ENCODE assay signal across 14 mouse cellular contexts in the genomic region with DNA sequence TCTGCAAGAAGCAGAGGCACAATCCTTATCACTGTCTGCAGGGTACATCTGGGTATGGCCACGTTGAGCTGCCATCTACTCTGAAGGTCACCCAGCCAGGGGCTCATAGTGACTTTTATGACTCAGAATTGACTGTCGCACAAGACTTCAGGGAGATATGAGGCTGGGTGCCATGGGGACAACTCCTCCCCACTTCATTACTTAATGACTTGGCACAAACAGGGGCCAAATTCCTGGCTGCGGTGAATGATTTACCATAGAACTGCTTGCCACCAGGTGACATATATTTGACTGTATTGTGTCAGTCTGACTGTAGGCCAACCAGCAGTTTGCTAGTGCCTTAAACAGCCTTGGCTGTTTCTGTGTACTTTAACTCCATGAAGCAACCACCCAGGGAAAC. TPM values are rescaled to one million over a fixed set of nuclear protein-coding genes. Genes with fewer than 3 reads are reported as not detected.
DNase-seq lines count a peak whose midpoint lies in the region; ATAC-seq and TF ChIP-seq lines count a peak whose summit lies in the region.
"Had no signal": no experiment of that assay in that cellular context is flagged by ENCODE, and none has a peak within 500 bp of the region (broad histone marks: within the 10 kb centered on the region; RNA-seq: fewer than 3 reads in every experiment).

No protein-coding gene starts in this region.

- no peaks in the 10 kb centered on the region for H3K4me1 ChIP-seq in liver, embryonic 12.5 days
- H3K4me1 ChIP-seq in intestine, postnatal 0 days (replicated peaks; ENCODE audit: control insufficient read depth, insufficient read depth, low read length): 0 out of 2 replicates have a peak, but pooled peaks cover 7% of the 10 kb centered on the region
- peaks cover 0 to 3% of the 10 kb centered on the region in 2 experiments; a peak in 1 of 4 replicates for H3K4me1 ChIP-seq in liver, embryonic 14.5 days (replicated peaks; ENCODE audit: control insufficient read depth in 2 of 2, insufficient read depth in 2 of 2, low read length in 1 of 2)
- H3K4me1 ChIP-seq in stomach, postnatal 0 days (replicated peaks; ENCODE audit: control insufficient read depth, insufficient read depth): no peaks in the 10 kb centered on the region
- H3K4me1 ChIP-seq: heart, embryonic 13.5 days had no signal

- no peak for TF ChIP-seq CTCF in intestine, postnatal 0 days (IDR thresholded peaks at IDR 0.05; ENCODE audit: low read depth)
- TF ChIP-seq CTCF in liver, embryonic 14.5 days (IDR thresholded peaks at IDR 0.05; ENCODE audit: low read depth): no peak
- TF ChIP-seq CTCF in stomach, postnatal 0 days (IDR thresholded peaks at IDR 0.05; ENCODE audit: low read depth): no peak

- peak; percentile 10 for DNase-seq in liver
- DNase-seq in liver, embryonic 14.5 days (ENCODE audit: low read depth in 3 of 3, low spot score in 3 of 3): peak; percentile 4 to 16 (median 10)
- peak; percentile 63 for DNase-seq in stomach, postnatal 0 days (ENCODE audit: low spot score)
- no peak for DNase-seq in layer of hippocampus, adult 8-10 months (ENCODE audit: low spot score in 2 of 2)
- DNase-seq in cerebellum, adult 11 months: no peak
- no peak for DNase-seq in spleen, adult 12 weeks (ENCODE audit: low spot score)
- DNase-seq: B cell, adult 2 months; cerebellum, adult 18-20 months; gastrocnemius, postnatal 10 days had no signal

- no peak overlapping the region for H3K27ac ChIP-seq in liver, embryonic 12.5 days
- H3K27ac ChIP-seq in intestine, postnatal 0 days (ENCODE audit: low read depth, low read length): peak overlapping the region; percentile 68
- no peak overlapping the region for H3K27ac ChIP-seq in liver, embryonic 14.5 days
- no peak overlapping the region for H3K27ac ChIP-seq in stomach, postnatal 0 days (replicated peaks)
- H3K27ac ChIP-seq: heart, embryonic 13.5 days; hindbrain, postnatal 0 days had no signal

- H3K9ac ChIP-seq in liver, embryonic 12.5 days: no peak overlapping the region
- no peak overlapping the region for H3K9ac ChIP-seq in intestine, postnatal 0 days (ENCODE audit: low read depth, low read length)
- H3K9ac ChIP-seq in liver, embryonic 14.5 days (replicated peaks): no peak overlapping the region
- no peak overlapping the region for H3K9ac ChIP-seq in stomach, postnatal 0 days (ENCODE audit: low read length)
- H3K9ac ChIP-seq: heart, embryonic 13.5 days had no signal

- H3K27me3 ChIP-seq in liver, embryonic 12.5 days (replicated peaks): no peaks in the 10 kb centered on the region; the same call in 1 of the 2 replicates
- no peaks in the 10 kb centered on the region for H3K27me3 ChIP-seq in intestine, postnatal 0 days (replicated peaks; ENCODE audit: control insufficient read depth, insufficient read depth, low read length)
- H3K27me3 ChIP-seq in liver, embryonic 14.5 days (ENCODE audit: control insufficient read depth, insufficient read depth, low read length): no peaks in the 10 kb centered on the region
- no peaks in the 10 kb centered on the region for H3K27me3 ChIP-seq in stomach, postnatal 0 days (ENCODE audit: control insufficient read depth, insufficient read depth, low read length)
- H3K27me3 ChIP-seq: heart, embryonic 13.5 days had no signal

- no peaks in the 10 kb centered on the region for H3K9me3 ChIP-seq in liver, embryonic 12.5 days (replicated peaks)
- H3K9me3 ChIP-seq in intestine, postnatal 0 days (ENCODE audit: control insufficient read depth): no peaks in the 10 kb centered on the region
- H3K9me3 ChIP-seq in liver, embryonic 14.5 days (ENCODE audit: control insufficient read depth, low read length): no peaks in the 10 kb centered on the region
- H3K9me3 ChIP-seq in stomach, postnatal 0 days (ENCODE audit: control insufficient read depth, low read length): no peaks in the 10 kb centered on the region
- H3K9me3 ChIP-seq: heart, embryonic 13.5 days had no signal

- 53% methylated on average over 3 of the region's 3 CpGs for WGBS in liver, embryonic 12.5 days (ENCODE audit: insufficient replicate concordance)
- 37% methylated on average over 3 of the region's 3 CpGs for WGBS in intestine, postnatal 0 days
- 36% methylated on average over 3 of the region's 3 CpGs for WGBS in liver, embryonic 14.5 days (ENCODE audit: insufficient replicate concordance)
- 51% methylated on average over 3 of the region's 3 CpGs for WGBS in stomach, postnatal 0 days

- H3K4me3 ChIP-seq in liver, embryonic 12.5 days: no peak overlapping the region
- H3K4me3 ChIP-seq in intestine, postnatal 0 days (ENCODE audit: low read depth, low read length): no peak overlapping the region
- no peak overlapping the region for H3K4me3 ChIP-seq in liver, embryonic 14.5 days (ENCODE audit: insufficient read depth in 1 of 2, low read depth in 2 of 2, low read length in 2 of 2)
- no peak overlapping the region for H3K4me3 ChIP-seq in stomach, postnatal 0 days (ENCODE audit: low read depth, low read length)
- H3K4me3 ChIP-seq: heart, embryonic 13.5 days had no signal

- ATAC-seq in liver, embryonic 12.5 days: no peak
- ATAC-seq in intestine, postnatal 0 days: peak; percentile 97
- no peak for ATAC-seq in liver, embryonic 14.5 days (ENCODE audit: insufficient read depth)
- ATAC-seq in stomach, postnatal 0 days (ENCODE audit: low FRiP score, low TSS enrichment): peak; percentile 86
- ATAC-seq: hindbrain, postnatal 0 days had no signal

- TF ChIP-seq EP300 in liver, embryonic 14.5 days (IDR thresholded peaks at IDR 0.05; ENCODE audit: low read depth): no peak
- no peak for TF ChIP-seq EP300 in stomach, postnatal 0 days (optimal IDR thresholded peaks at IDR 0.05)

- H3K4me2 ChIP-seq in liver, embryonic 12.5 days: no peak overlapping the region
- H3K4me2 ChIP-seq in intestine, postnatal 0 days (replicated peaks; ENCODE audit: low read depth): no peak overlapping the region
- H3K4me2 ChIP-seq in liver, embryonic 14.5 days (ENCODE audit: low read depth): no peak overlapping the region
- H3K4me2 ChIP-seq in stomach, postnatal 0 days (replicated peaks; ENCODE audit: low read depth): no peak overlapping the region
- H3K4me2 ChIP-seq: heart, embryonic 13.5 days had no signal

- H3K36me3 ChIP-seq in liver, embryonic 12.5 days: no peaks in the 10 kb centered on the region
- no peaks in the 10 kb centered on the region for H3K36me3 ChIP-seq in intestine, postnatal 0 days (ENCODE audit: control insufficient read depth, insufficient read depth)
- no peaks in the 10 kb centered on the region for H3K36me3 ChIP-seq in liver, embryonic 14.5 days (replicated peaks; ENCODE audit: control insufficient read depth, insufficient read depth, low read depth)
- no peaks in the 10 kb centered on the region for H3K36me3 ChIP-seq in stomach, postnatal 0 days (ENCODE audit: control insufficient read depth, insufficient read depth, low read length)
- H3K36me3 ChIP-seq: heart, embryonic 13.5 days had no signal

RNA-seq across cellular contexts. Expression of gene Aph1b, which starts 26.0 kb away (rescaled TPM):
- 1.4 and 2.4 TPM in 2 replicates for polyA plus RNA-seq in liver, embryonic 12.5 days (2016; fragmentation: Nextera tagmentation; extraction: Ambion mirVana)
- polyA plus RNA-seq in intestine, postnatal 0 days (2015; fragmentation: Nextera tagmentation; extraction: Ambion mirVana): 11.1 and 11.8 TPM in 2 replicates
- polyA plus RNA-seq in liver, embryonic 14.5 days (2012; rRNA removed): 0.32 and 0.46 TPM in 2 replicates
- 1.3 and 1.5 TPM in 2 replicates for polyA plus RNA-seq in liver, embryonic 14.5 days (2014; fragmentation: Nextera tagmentation; extraction: Ambion mirVana)
- 6.4 and 7.3 TPM in 2 replicates for polyA plus RNA-seq in stomach, postnatal 0 days (2015; fragmentation: Nextera tagmentation; extraction: Ambion mirVana)
- 10 to 100 TPM; 18.9 to 35.6 (median 28.1) TPM for total RNA-seq in layer of hippocampus, adult 8-10 months (2022)

RNA-seq across cellular contexts. Expression of gene Gm10647, which starts 27.6 kb away (rescaled TPM):
- polyA plus RNA-seq in liver, embryonic 12.5 days (2016; fragmentation: Nextera tagmentation; extraction: Ambion mirVana): 0.07 and 0.15 TPM in 2 replicates
- 0.05 and 0.18 TPM in 2 replicates for polyA plus RNA-seq in intestine, postnatal 0 days (2015; fragmentation: Nextera tagmentation; extraction: Ambion mirVana)
- polyA plus RNA-seq in liver, embryonic 14.5 days (2012; rRNA removed): 0.05 and 0.06 TPM in 2 replicates
- polyA plus RNA-seq in liver, embryonic 14.5 days (2014; fragmentation: Nextera tagmentation; extraction: Ambion mirVana): 0.08 and 0.11 TPM in 2 replicates
- 0.12 and 0.23 TPM in 2 replicates for polyA plus RNA-seq in stomach, postnatal 0 days (2015; fragmentation: Nextera tagmentation; extraction: Ambion mirVana)
- under 1 TPM; 0.18 to 0.60 (median 0.45) TPM for total RNA-seq in layer of hippocampus, adult 8-10 months (2022)
- total RNA-seq: MEL had no signal

RNA-seq across cellular contexts. Expression of gene Car12, which starts 55.8 kb away (rescaled TPM):
- polyA plus RNA-seq in liver, embryonic 12.5 days (2016; fragmentation: Nextera tagmentation; extraction: Ambion mirVana): 0.29 and 0.45 TPM in 2 replicates
- 5.9 and 7.3 TPM in 2 replicates for polyA plus RNA-seq in intestine, postnatal 0 days (2015; fragmentation: Nextera tagmentation; extraction: Ambion mirVana)
- polyA plus RNA-seq in liver, embryonic 14.5 days (2012; rRNA removed): 0.15 and 0.17 TPM in 2 replicates
- polyA plus RNA-seq in liver, embryonic 14.5 days (2014; fragmentation: Nextera tagmentation; extraction: Ambion mirVana): 0.09 and 0.10 TPM in 2 replicates
- 11.1 and 11.3 TPM in 2 replicates for polyA plus RNA-seq in stomach, postnatal 0 days (2015; fragmentation: Nextera tagmentation; extraction: Ambion mirVana)
- total RNA-seq in layer of hippocampus, adult 8-10 months (2022): 10 to 100 TPM; 33.8 to 56.2 (median 43.3) TPM

Comparison
In these comparisons a context has a peak if more than half of its experiments do, and no peak if none do; other contexts are left out.
1. DNase-seq: peak in liver (single experiment), liver, embryonic 14.5 days (3 of 3) and stomach, postnatal 0 days (single experiment); none in layer of hippocampus, adult 8-10 months (0 of 2), cerebellum, adult 11 months (single experiment) and spleen, adult 12 weeks (single experiment).
2. ATAC-seq: peak in intestine, postnatal 0 days (single experiment) and stomach, postnatal 0 days (single experiment); none in liver, embryonic 12.5 days (single experiment) and liver, embryonic 14.5 days (single experiment).